Mouse (Mus musculus) ZHBTc4 (cell line): ENCODE measurements around the gene Ccdc34.

Experiments
- DNase-seq: peaks from one replicate; pipeline ENCODE4 v3.0.0-alpha.2; 2011; ENCODE audit warnings: low read depth, low spot score

The Ccdc34 gene

DNA sequence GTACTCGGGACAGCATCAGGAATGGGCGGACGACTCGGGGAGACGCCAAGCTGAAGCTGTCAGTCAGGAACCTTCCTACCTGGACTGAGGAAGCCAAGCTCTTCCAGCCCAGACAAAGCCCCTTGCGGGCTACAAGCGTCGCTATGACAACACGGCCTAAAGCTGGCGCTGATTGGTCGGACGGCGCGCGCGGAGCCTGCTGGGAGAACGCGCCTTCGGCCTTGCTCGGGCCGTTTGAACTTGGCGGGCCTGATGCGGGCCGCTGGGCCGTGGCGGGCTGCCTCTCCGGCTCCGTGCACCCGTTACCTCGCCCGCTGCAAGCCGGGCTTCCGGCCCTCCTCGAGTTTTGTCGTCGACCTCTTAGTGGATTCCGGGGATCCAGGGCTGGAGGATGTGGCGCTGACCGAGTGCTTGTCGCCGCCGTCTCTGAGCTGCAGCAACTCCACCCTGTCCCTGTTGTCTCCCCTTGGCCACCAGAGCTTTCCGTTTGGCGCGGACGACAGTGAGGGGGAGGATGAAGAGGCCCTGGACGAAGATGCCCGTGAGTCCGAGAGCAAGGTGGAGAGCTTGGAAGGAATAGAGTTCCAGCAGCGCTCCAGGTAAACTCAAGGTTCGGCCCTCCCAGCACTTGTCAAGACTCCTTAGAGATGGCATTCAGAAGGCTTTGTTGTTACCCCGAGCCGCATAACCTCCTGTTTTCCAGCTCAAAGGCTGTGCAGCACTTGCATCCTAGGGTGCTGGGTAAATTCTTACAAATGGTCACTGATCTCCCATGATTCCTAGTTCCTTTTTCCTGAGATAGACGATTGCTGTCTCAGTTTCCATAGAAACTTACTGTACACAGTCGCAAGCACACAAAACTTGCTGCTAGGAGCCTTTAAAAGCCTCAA lies at the start of gene Ccdc34:
Ccdc34 (plus strand) TSS at position 202 of the 890 bp plus-strand sequence.
- DNase-seq, result peak; percentile 98

DNA sequence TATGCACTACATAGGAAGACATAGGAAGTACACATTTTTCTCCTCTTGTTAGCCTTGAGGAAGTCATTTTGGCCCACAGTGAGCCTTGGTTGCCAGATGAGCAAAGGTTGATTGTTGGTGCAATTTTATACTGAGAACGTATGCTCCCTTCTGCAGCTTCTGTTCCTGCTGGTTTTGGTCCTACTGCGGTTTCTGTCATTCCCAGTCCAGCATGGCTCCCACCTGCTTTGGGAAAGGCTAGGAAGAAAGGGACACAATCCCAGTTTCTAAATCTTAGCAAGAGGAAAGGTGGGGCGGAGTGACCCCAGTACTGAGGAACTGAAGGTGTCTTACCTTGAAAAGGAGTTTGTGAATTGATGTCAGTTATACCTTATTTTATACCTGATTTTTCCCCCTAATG lies 48.2 kb upstream of the Ccdc34 start:
- DNase-seq, result no peak

DNA sequence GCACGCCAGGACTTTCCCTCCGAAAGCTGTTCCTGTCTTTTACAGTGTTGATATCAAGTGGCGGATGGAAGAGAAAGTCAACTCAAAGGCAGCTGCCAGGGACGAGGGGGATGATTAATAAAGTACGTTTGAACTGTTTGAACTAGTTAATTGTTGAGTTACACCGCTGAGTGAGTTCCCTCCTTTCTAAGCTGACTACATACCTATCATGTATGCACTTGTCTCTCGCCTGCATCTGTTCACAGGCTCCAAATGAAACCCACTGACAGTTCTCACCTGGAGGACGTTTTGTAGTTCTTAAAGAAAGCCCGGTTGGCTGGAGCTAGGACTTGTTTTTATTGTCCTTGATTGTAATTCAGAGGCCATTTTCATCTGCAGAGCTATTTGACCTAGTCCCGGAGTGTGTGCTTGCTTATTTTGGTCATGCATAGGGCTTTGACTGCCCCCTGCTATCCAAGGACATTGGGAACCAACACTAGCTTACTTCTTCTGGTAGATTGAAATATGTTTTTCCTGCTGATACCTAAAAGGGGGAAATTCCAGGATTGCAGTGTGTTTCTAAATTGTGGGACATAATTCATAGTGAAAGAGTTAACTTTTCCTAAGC lies 47.6 kb upstream of the Ccdc34 start:
- DNase-seq, result no peak

DNA sequence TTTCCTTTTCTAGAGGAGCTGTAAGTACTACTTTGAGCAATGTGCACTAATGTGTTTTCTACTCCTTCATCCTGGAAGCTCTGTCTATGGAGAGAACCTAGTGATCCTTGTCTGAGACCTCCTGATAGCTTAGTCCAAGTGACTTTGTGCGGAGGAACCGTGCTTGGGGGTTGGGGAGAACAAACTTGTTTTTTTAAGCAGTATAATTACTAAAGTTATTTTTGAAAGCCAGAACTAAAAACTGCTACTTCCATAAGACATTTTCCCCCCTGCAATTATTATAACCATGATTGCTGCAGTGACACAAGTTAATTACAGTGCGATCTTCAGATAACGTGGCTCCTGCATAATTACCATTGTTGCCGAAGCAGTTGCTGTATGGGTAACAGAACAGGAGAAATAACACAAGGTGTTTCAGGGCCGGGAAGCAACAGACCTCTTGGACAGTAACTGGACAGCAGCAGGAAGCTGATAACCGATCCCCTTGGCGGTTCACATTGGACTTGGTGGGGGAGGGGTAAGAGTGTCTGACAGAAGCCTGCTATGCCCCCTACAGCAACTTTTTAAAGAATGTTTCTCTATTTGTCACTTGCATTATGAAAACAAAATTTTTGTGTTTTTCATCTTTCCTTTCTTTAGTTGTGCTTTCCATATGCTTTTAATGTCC lies 46.7 kb upstream of the Ccdc34 start:
- no peak for DNase-seq

DNA sequence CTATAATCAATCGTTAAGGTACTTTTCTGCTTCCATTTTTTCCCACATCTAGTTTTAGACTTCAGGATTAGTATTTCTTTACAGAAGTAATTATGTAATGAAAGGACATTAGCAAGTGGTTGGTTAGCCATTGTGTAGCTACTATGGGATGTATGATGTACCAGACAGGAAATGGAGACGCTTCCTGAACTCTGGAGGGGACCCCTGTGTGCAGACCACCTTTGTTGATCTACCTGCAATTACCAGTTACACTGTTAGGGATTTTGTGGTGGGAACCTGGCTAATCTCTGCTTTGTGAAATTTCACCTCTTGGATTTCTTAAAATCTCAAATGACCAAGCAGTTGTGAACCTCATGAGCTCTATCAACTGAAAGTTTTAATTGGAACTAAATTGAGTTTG lies 45.3 kb upstream of the Ccdc34 start:
- DNase-seq, result no peak

DNA sequence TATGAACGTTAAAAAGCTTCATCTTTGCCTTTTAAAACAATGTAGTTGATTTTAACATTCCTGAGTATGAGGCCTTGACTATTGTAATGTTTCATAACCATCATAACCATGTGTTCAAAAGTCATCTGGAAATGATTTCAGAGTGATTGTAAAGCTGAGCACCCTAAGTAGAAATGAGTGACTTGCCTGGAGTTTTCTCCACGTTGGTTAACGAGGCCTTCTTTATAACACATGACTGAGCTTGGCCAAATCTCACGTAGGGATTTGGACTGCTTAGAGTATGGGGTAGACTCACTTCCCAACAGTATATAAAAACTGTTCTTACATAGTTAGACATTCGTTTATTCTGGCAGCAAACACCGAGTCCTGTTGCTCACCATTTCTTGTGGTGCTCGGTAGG lies 44.7 kb upstream of the Ccdc34 start:
- no peak for DNase-seq

DNA sequence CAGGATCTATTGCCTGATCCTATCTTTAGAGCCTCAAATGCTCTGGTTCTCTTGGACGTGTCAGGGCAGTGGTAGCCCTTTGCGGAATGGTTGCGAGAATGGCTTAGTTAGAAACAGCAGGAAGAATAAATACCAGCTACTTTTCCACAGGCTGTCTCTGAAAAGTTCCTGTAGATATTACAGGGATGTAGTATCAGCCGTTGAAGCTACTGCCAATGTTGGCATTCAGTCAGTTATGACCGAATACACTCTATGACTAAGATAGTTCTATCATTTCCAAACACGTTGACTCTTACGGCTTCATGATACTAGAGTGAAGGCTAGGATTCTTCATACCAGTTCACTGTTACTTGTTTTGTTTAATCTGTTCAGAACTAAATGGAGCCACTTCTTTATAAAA lies 42.8 kb upstream of the Ccdc34 start:
- DNase-seq, result no peak

DNA sequence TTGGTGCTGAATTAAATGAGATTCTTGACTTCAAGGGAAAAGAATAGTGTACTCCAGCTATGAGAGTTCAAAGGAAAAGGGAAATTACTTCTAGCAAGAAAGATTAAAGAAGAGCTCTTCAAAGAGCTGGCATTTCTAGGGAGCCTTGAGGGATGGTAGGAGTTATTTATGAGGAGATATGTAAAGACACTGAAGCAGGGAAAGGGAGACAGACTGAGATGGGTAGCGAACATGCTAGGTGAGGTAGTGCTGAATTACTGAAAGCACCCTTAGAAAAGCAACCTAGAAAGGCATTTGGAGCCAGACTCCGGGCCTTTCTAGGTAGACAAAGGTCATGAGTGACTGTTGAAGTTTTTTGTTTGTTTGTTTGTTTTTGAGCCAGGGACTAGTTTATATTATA lies 41.4 kb upstream of the Ccdc34 start:
- DNase-seq, result no peak

DNA sequence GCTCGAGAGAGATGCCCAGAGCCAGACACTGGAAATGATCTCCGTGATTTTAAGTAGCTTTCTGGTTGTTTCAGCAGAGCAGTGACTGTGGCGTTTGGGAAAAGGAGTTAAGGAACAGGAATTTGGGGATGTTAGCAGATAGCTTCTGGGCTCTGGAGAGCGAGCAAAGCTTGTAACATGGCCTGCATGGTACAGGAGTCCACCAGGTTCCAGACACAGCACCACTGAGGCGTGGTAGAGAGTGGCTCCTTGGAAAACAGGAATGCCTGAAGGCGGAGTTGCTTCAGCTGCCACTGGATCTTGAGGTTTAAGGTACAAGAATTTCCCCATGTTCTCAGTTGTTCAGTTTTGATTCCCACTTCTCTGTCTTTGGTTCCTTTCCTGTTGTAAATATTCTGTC lies 40.3 kb upstream of the Ccdc34 start:
- no peak for DNase-seq

DNA sequence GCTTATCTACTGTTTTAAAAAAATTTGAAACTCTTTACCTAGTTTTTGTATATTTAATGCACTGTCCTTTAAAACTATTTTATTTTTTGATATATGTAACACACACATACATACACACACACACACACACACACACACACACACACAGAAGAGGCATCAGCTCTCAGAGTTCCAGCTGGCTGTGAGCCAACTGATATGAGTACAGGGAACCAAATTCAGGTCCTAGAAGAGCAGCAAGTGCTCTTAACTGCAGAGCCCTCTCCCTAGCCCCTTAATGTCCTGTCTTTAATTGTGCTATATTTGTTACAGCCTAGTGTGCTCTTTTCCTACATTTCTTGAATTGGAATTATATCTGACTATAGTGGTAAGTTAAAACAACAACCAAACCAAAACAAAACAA lies 38.4 kb upstream of the Ccdc34 start:
- no peak for DNase-seq

DNA sequence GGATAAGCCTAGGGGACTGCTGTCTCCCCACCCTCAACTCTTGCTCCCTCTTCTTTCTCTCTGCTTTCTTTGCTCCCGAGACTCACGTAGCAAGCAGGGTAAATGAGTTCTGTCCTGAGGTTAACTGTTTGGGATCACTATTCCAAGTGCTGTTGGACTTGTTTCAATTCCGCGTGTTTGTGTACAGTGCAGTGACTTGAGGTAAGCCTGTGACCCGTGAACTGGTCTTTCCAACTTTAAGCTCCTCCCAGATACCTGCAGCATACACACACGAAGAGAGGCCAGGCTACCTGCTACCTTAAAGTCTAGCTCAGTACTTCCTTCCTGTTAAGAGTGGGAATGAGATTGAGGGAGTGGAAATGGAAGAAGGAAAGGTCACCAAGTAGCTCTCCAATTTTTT lies 34.2 kb upstream of the Ccdc34 start:
- DNase-seq, result no peak

DNA sequence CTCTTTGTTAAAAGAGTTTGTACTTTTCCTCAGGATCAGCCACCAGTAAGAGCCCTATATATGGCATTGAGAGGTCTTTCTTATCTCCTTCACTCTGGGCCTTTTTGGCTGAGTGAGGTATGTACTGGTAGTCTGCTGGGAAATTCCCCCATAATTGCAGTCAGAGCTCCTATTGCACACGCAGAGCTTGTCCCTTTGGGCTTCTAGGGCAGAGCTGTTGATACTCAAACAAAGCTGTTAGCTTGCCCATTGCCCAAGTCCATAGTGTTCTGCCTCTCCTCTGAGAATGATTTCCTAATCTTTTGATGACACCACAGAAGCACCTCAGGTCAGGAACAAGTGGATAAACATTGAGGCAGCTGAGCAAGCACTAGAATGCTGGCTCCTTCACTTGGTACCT lies 32.7 kb upstream of the Ccdc34 start:
- DNase-seq, result no peak

DNA sequence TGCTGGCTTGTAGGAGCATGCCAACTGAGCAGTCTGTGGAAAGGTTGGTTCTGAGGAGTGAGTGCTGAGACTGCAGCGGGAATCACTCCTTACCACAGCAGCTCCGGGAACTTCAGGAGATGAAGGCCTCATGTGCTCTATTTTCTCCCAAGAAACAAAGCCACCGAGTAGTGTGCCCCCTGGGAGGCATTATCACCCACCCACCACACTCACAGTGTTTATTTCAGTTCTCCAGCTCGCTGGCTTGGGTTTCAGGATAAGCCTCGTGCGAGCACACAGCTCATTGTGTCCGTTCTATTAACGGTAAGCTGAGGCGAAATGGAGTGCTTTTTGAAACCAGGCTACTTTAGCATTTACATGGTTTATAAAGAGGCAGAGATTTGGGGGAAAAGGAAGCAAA lies 32.1 kb upstream of the Ccdc34 start:
- DNase-seq, result no peak

DNA sequence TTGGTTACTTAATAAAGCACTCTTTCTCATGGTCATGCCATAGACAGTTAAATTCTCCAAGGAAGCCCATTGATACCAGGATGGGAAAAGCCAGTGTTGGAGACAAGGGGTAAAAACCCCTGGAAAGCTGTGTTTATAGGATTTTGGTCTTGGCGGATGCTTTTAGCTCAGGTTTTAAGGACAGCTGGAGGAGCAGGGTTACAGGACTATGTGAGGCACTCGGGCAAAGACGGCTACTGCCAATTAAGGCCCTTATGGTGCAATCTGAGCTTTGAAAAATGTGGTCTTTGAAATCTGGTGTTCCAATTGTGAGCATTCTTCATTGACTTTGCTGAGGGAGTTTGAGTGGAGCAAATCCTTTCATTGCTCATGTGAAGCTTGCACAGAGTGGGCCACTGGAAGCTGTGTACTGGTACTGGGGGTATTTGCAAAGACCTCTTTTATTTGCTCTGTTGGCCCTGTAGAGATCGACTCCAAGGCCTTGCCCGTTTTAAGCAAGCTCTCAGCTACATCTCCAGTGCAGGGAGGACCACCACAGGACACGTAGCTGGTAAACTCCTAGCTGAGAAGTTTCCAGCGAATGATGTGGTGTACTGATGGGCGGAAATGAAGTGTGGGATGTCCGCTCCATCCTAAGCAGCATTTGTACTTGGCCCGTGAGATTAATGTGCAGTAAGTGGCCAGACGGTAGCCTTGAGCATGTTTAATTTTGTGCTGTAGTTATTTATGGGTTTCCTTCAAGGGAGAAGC lies 31.4 kb upstream of the Ccdc34 start:
- no peak for DNase-seq

DNA sequence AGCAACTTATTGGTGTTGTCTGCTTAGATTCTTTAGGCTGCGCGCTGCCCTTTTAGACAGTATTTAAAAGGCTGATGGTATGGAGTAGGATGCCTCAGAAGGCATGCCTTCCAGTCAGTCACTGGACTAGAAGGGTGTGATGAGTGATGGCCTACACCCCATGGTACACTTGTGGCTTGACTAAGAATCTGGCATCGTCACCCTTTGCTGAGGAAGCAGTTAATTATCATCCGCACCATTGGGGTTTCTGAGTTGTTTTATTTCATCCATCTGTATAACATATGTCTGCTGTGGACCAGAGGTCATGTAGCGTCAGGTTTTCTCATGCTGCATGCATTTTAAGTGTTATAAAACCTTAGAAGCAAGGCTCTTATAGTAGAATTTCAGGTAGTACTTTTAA lies 29.7 kb upstream of the Ccdc34 start:
- no peak for DNase-seq

DNA sequence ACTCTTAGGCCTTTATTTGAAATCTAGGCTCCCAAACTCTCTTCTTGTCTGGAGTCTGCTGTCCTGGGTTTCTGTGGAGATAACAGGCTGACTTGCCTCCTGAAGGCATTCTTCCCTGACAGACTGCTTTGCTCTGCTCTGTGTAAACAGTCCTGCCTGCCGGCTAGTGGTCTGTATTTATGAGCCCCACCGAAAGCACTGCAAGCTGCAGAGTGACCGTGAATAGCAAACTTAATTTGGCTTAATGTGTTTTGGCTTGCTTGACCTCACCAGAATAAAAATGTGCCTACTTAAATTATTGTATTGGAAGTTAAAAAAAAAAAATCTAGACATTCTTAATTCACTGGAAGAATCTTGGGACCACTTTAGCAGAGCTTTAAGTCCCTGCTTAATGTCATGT lies 28.4 kb upstream of the Ccdc34 start:
- no peak for DNase-seq

DNA sequence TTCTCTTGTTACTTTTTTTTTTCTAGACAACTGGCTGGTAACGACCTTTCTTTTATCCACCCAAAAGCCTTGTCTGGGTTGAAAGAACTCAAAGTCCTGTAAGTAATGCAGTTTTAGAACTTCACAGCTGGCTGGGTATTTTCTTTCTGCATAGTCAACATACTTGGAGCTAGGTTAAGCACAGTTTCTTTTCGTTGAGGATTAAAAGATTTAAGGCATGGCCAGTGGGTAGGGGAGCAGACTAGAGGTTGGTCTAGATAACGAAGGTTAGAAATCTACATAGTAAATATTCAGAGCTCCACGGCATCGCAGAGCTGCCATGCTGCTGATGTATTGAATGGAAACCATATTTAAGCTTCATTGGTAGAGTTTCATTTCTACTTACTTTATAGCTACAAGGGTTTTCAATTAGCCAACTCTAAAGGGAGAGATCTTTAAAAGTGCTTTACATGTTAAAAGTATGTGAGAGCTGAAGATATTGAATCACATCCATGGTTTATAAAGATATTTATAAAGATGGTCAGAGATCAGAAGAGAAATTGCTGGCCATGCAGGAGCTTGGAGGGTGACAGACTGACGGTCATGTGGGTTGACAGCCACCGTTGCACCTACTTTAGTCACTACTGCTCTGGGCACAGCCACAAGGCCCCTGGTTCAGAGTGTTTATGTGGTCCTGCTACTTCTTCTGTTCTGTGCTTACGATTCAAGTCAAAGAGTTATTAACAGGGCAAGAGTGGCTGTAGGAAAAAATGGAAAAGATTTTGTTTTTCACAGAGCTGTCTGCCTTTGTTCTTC lies 27.7 kb upstream of the Ccdc34 start:
- no peak for DNase-seq

DNA sequence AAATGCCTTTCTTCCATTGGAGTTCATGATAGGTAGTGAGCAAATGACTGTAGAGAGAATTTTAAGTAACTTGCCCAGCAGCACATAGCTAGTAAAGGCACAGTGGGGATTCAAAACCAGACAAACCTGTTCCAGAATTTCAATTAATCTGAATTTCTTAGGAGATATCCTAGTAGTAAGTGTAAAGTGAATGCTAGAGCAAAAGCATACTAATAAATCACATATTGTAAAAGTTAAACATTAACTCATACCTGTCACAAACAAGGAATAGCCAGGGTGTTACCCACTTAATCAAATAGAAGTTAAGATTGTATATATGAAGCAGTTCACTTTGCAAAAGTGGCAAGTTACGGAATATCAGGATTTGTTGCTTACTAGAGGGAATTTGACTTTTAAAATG lies 25.9 kb upstream of the Ccdc34 start:
- no peak for DNase-seq

DNA sequence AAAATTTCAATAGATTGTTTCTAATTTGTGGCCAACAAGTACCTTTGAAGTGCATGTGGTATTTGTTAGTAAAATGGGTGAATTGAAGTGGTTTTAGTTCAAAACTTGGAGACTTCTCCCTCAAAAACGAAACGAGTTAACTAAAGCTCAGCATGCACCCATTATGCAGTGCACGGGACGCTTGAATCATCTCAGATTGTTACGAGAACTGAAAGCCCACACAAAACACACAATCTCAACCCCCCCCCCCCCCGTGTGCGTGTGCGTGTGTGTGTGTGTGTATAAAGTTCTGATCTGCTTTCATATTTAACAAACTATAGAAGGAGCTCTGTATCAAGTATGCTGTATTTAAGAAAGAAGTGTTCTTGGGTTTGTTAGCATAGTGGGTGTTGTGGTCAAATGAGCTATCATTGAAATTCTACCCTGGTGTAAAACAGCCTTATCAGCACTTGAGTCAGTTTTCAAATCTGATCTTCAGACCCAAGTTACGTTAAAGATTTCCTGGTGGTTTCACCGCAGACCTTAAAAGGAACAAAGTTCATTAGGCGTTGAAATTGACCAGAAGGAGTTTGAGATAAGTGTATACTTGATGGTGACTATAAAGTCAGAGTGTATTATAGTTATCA lies 25.1 kb upstream of the Ccdc34 start:
- DNase-seq, result no peak

DNA sequence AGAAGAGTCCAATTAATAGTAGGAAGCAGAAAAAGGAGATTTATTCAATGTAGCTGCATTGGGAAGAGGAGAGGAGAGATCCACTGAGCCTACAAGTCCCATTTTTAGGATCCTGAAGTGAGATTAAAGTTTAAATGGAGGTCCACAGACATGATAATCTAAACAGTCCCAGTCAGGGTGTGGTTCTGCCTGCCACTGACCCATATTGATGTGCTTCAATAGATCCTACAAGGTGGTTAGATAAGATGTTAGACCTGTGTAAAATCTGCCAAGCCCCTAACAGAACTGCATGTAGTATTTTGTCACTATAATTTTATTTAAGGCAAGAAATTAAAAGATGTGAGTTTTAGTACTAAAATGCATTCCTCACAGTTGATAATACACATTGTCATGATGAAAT lies 24.2 kb upstream of the Ccdc34 start:
- DNase-seq, result no peak

DNA sequence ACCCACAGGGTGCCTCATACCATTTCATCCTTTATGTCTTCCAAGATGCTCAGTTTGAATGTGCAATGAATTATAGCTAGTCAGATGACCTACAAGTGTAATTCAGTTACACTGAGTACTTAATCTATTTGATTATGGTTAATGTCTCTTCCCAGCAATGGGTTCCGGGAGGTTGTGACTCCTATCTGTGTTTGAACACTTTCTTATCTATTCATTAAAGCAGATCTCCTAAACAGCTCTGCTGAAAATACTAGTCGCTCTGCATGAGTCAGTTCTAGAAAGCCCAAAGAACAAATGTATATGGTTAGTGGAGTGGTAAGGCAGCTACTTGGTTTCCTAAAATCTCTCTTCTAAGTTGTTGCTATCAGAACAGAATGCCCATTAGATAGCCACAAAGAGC lies 22.6 kb upstream of the Ccdc34 start:
- DNase-seq, result no peak
